Mouse (Mus musculus): Measurements from ENCODE around the gene Arl5c. TPM values are rescaled to one million over a fixed set of nuclear protein-coding genes. Genes with fewer than 3 reads are reported as not detected.

The Arl5c gene
- polyA plus RNA-seq, 1 experiment = 28.9 TPM

DNA sequence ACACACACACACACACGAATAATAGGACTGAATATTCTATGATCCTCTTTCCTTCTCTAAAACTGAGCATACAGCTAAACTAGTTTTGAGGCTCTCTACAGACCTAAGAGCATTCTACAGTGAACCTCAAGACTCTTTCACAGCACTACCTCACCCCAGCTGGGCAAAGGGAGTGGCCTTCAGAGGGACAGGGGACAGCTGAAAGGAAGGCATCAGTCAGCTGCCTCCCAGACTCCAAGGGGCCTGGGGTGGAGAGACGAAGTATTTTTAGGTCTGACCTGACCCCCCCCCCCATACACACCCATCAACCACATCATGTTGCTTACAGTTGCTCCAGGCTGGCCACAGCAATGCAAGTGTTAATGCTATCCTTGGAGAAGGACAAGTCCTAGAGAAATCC lies 25.1 kb upstream of the Arl5c start:
- DNase-seq (ENCODE audit: low read depth in 1 of 2, low spot score in 2 of 2) = no peak
- H3K4me3 ChIP-seq (ENCODE audit: extremely low read depth, insufficient read depth, insufficient read length) = no peak overlapping the region
- no peak overlapping the region for H3K27ac ChIP-seq (ENCODE audit: insufficient read depth, low read length)
- H3K36me3 ChIP-seq (ENCODE audit: control insufficient read depth, insufficient read depth, low read length) = no peaks in the 10 kb centered on the region
- H3K4me1 ChIP-seq (ENCODE audit: control insufficient read depth, insufficient read depth, insufficient read length) = peaks cover 24% of the 10 kb centered on the region; the same call in 1 of the 2 replicates
- no peaks in the 10 kb centered on the region for H3K27me3 ChIP-seq (ENCODE audit: control insufficient read depth, insufficient read depth, low read length)
- TF ChIP-seq POLR2A (IDR thresholded peaks at IDR 0.05; ENCODE audit: low read depth, low read length) (no peak), CTCF (IDR thresholded peaks at IDR 0.05; ENCODE audit: extremely low read depth, insufficient read depth, insufficient read length, insufficient replicate concordance) (no peak)
- WGBS = 19% methylated on average over 2 of the region's 2 CpGs

DNA sequence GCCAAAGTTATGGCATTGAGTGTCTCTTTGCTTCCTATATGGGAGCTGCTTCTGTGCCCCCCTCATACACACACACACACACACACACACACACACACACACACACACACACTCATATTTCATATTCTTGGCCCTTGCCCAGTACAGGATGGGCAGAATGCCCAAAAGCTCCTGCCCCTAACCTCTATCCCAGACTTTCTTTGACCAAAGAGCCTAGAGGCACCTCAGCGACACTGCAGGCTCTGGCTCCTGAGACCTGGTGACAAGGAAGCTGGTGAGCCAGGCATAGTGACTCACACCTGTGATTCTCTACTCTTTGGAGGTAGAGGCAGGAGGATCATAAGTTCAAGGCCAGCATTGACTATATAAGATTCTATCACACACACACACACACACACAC lies 24.7 kb upstream of the Arl5c start:
- no peak overlapping the region; the same call in 1 of the 2 replicates for H3K27ac ChIP-seq (ENCODE audit: insufficient read depth, low read length)
- no peaks in the 10 kb centered on the region for H3K27me3 ChIP-seq (ENCODE audit: control insufficient read depth, insufficient read depth, low read length)
- no peak for DNase-seq (ENCODE audit: low read depth in 1 of 2, low spot score in 2 of 2)
- H3K4me3 ChIP-seq (ENCODE audit: extremely low read depth, insufficient read depth, insufficient read length) = no peak overlapping the region
- 55% methylated on average over 1 of the region's 1 CpGs for WGBS
- TF ChIP-seq CTCF (IDR thresholded peaks at IDR 0.05; ENCODE audit: extremely low read depth, insufficient read depth, insufficient read length, insufficient replicate concordance) (no peak), POLR2A (IDR thresholded peaks at IDR 0.05; ENCODE audit: low read depth, low read length) (no peak)
- no peaks in the 10 kb centered on the region for H3K36me3 ChIP-seq (ENCODE audit: control insufficient read depth, insufficient read depth, low read length)
- peaks cover 24% of the 10 kb centered on the region; the same call in 1 of the 2 replicates for H3K4me1 ChIP-seq (ENCODE audit: control insufficient read depth, insufficient read depth, insufficient read length)

DNA sequence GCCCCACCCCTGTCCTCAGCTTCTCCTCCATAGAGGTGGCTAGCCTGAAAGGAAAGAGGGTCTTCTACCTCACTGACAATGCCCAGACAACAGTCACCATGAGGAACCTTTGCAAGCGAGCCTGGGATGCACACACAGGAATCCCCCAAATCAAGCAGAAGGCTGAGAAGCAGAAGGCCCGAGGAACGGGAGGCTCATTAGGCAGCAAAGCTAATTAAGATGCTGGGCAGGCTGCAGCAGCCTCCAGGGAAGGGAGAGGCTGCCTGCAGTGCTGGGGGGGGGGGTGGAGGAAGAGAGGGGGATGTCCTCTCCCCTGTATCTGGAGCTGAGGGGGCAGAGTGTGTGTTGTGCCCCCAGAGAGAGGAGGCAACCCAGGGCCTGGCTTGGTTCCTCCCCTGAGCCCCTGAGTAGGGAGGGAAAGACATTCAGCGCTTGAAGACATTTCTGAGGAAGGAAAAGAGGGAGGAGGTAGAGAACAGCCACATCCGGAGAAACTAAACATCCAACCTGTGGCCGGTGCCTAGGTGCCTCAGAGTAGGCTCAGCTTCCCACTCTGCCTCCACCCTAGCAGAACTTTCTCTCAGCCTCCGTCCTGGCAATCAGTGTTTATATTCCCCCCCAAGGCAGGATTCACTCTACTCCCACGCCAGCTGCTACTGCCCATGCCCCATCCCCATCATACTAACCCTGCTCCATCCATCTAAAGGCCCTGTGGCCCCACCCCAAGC lies 24.1 kb upstream of the Arl5c start:
- WGBS = 26% methylated on average over 8 of the region's 8 CpGs
- no peak for DNase-seq (ENCODE audit: low read depth in 1 of 2, low spot score in 2 of 2)
- H3K27ac ChIP-seq (ENCODE audit: insufficient read depth, low read length) = peak overlapping the region; percentile 34

DNA sequence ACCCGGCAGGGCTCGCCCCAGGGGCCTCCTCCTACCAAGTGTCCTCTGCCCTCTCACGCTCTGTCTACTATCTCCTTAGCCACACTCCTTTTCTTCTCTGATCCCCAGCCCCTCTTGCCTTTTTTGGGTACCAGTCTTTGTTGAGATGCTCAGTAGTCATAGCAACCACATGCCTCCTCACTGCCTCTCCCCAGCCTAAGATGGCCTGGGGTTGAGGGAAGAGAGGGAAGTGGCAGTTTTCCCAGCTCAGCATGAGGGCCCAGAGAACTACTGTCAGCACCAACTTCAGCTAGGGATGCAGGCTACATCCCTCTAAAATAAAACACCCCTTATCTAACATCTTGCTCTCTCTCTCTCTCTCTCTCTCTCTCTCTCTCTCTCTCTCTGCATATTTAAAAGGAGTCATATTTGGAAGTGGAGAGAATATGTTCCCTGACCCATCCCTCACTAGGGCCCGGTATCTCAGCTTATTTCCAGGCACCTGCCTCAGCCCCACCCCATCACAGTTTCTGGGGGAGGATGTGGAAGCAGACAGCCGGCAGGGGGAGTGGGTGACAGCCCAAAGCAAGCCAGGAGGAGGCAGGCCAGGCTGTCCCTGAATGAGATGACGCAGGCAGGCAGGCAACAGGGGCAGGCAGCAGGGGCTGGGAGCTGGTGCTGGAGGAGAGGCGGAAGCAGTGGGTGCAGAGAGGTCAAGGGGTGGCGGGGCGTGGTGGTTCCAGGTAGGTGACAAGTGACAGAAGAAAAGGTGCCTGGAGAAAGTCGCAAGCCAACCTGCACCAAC lies 23.1 kb upstream of the Arl5c start:
- no peak overlapping the region for H3K27ac ChIP-seq (ENCODE audit: insufficient read depth, low read length)
- no peaks in the 10 kb centered on the region for H3K36me3 ChIP-seq (ENCODE audit: control insufficient read depth, insufficient read depth, low read length)
- peaks cover 24% of the 10 kb centered on the region; the same call in 1 of the 2 replicates for H3K4me1 ChIP-seq (ENCODE audit: control insufficient read depth, insufficient read depth, insufficient read length)
- WGBS = 47% methylated on average over 10 of the region's 10 CpGs
- TF ChIP-seq POLR2A (IDR thresholded peaks at IDR 0.05; ENCODE audit: low read depth, low read length) (no peak), CTCF (IDR thresholded peaks at IDR 0.05; ENCODE audit: extremely low read depth, insufficient read depth, insufficient read length, insufficient replicate concordance) (0 out of 2 replicates have a peak, but pooled peaks have one; percentile 16)
- peak in 1 of 2 experiments; percentile 38 for DNase-seq (ENCODE audit: low read depth in 1 of 2, low spot score in 2 of 2)
- no peak overlapping the region for H3K4me3 ChIP-seq (ENCODE audit: extremely low read depth, insufficient read depth, insufficient read length)
- H3K27me3 ChIP-seq (ENCODE audit: control insufficient read depth, insufficient read depth, low read length) = no peaks in the 10 kb centered on the region

More for the DNA sequence above, 24.1 kb upstream of the Arl5c start:
- H3K4me1 ChIP-seq (ENCODE audit: control insufficient read depth, insufficient read depth, insufficient read length) = peaks cover 24% of the 10 kb centered on the region; the same call in 1 of the 2 replicates
- no peaks in the 10 kb centered on the region for H3K36me3 ChIP-seq (ENCODE audit: control insufficient read depth, insufficient read depth, low read length)
- no peak overlapping the region for H3K4me3 ChIP-seq (ENCODE audit: extremely low read depth, insufficient read depth, insufficient read length)
- TF ChIP-seq CTCF (IDR thresholded peaks at IDR 0.05; ENCODE audit: extremely low read depth, insufficient read depth, insufficient read length, insufficient replicate concordance) (no peak), POLR2A (IDR thresholded peaks at IDR 0.05; ENCODE audit: low read depth, low read length) (no peak)
- no peaks in the 10 kb centered on the region for H3K27me3 ChIP-seq (ENCODE audit: control insufficient read depth, insufficient read depth, low read length)

DNA sequence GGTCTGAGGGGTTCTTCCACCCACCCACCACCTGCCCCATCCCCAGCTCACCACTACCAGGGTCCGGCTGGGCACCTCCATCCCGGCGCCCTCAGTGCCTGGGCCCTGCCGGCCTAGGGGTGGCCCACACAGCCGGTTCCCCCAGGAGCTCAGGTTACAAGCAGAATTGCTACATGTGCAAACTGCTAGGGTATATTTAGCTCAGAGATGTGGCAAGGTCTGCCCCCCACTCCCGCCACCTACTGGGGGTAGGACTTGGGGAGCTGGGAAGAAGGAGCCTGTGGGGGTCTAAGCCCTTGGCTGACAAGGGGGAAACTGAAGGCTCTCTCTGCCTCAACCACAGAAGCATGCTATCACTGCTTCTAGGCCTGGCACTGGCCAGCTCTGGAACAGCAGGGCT lies 22.2 kb upstream of the Arl5c start:
- Histone ChIP-seq H3K4me3 (ENCODE audit: extremely low read depth, insufficient read depth, insufficient read length) (no peak overlapping the region), H3K4me1 (ENCODE audit: control insufficient read depth, insufficient read depth, insufficient read length) (peaks cover 22% of the 10 kb centered on the region; the same call in 1 of the 2 replicates), H3K27me3 (ENCODE audit: control insufficient read depth, insufficient read depth, low read length) (no peaks in the 10 kb centered on the region), H3K36me3 (ENCODE audit: control insufficient read depth, insufficient read depth, low read length) (no peaks in the 10 kb centered on the region), H3K27ac (ENCODE audit: insufficient read depth, low read length) (no peak overlapping the region)
- TF ChIP-seq POLR2A (IDR thresholded peaks at IDR 0.05; ENCODE audit: low read depth, low read length) (no peak), CTCF (IDR thresholded peaks at IDR 0.05; ENCODE audit: extremely low read depth, insufficient read depth, insufficient read length, insufficient replicate concordance) (no peak)
- no peak for DNase-seq (ENCODE audit: low read depth in 1 of 2, low spot score in 2 of 2)
- WGBS = 89% methylated on average over 6 of the region's 6 CpGs

DNA sequence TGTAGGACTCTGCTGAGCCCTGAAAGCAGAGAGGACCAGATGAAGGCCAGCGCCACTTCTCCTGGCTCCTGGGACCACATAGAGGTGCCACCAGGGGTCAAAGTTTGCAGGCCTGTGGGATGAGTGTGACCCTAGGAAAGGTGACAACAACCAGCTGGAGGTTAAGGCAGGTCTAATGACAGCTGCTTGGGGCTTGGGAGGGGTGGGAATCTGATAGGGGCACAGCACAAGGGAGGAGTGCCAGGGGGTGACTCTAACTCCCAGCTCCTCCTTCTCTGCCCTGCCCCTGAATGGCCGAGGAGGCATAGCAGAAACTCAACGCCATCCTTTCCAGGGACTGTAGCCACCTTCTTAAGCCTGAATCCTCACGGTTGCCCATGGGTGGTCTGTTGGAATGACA lies 20.8 kb upstream of the Arl5c start:
- no peak for DNase-seq (ENCODE audit: low read depth in 1 of 2, low spot score in 2 of 2)
- WGBS = 88% methylated on average over 4 of the region's 4 CpGs

More for the DNA sequence above, 20.8 kb upstream of the Arl5c start:
- Histone ChIP-seq H3K27me3 (ENCODE audit: control insufficient read depth, insufficient read depth, low read length) (no peaks in the 10 kb centered on the region), H3K27ac (ENCODE audit: insufficient read depth, low read length) (no peak overlapping the region), H3K4me1 (ENCODE audit: control insufficient read depth, insufficient read depth, insufficient read length) (peaks cover 17% of the 10 kb centered on the region; the same call in 1 of the 2 replicates), H3K36me3 (ENCODE audit: control insufficient read depth, insufficient read depth, low read length) (no peaks in the 10 kb centered on the region), H3K4me3 (ENCODE audit: extremely low read depth, insufficient read depth, insufficient read length) (no peak overlapping the region)
- TF ChIP-seq CTCF (IDR thresholded peaks at IDR 0.05; ENCODE audit: extremely low read depth, insufficient read depth, insufficient read length, insufficient replicate concordance) (no peak), POLR2A (IDR thresholded peaks at IDR 0.05; ENCODE audit: low read depth, low read length) (no peak)
